Mouse (Mus musculus): ENCODE data around the gene Sox3.

Gene Sox3

GRCm38 (mm10) chrX:60892801-60893681 is at the start of gene Sox3:
Gene Sox3 (minus strand): TSS chrX:60893430.
- no peak for DNase-seq (ENCODE audit: low spot score in 2 of 2)

DNA sequence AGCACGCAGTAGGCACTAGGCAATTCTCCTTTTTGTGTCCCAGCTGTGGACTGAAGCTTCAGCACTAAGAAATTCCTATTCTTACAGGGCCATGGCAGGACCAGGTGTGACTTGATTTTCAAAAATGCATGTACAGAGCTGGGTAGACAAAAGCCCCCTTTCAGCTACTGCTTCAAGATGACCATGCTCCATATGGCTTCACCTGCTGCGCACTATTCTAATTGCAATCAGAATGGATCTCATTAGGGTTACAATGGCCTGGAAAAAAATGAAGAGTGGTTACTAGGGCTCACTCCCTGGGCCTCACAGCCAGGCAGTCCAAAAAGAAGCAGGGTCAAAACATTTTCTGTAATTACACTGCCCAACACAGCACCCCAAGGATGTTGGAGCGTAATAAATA is 47.0 kb upstream of the Sox3 start:
- DNase-seq (ENCODE audit: low spot score in 2 of 2), result no peak

GRCm38 (mm10) chrX:60899546-60899945 is 6.3 kb upstream of the Sox3 start:
- no peak for DNase-seq (ENCODE audit: low spot score in 2 of 2)

DNA sequence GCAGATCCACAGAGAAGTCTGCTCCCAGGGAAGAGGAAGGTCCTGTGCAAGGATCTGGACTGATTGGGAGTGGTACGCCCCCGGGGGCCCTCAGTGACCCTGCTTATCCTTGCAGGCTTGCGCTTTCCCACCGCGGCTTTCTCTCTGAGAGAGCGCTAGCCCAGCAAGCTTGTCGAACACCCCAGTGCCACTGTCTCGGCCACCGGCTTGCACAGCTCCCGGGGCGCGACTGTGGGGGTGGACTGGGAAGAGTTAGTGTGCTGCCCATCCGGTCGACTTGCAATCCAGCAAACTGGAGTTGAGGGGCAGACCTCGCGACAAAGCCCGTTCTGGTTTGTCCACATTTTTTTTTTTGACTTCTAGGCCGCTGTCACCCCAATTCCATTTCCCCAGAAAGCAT is 5.4 kb upstream of the Sox3 start:
- no peak for DNase-seq (ENCODE audit: low spot score in 2 of 2)

- DNase-seq (ENCODE audit: low spot score in 2 of 2), result no peak
Measured at GRCm38 (mm10) chrX:60896296-60896695, 3.1 kb upstream of the Sox3 start.

- no peak for DNase-seq (ENCODE audit: low spot score in 2 of 2)
Measured at GRCm38 (mm10) chrX:60895416-60895815, 2.2 kb upstream of the Sox3 start.

DNA sequence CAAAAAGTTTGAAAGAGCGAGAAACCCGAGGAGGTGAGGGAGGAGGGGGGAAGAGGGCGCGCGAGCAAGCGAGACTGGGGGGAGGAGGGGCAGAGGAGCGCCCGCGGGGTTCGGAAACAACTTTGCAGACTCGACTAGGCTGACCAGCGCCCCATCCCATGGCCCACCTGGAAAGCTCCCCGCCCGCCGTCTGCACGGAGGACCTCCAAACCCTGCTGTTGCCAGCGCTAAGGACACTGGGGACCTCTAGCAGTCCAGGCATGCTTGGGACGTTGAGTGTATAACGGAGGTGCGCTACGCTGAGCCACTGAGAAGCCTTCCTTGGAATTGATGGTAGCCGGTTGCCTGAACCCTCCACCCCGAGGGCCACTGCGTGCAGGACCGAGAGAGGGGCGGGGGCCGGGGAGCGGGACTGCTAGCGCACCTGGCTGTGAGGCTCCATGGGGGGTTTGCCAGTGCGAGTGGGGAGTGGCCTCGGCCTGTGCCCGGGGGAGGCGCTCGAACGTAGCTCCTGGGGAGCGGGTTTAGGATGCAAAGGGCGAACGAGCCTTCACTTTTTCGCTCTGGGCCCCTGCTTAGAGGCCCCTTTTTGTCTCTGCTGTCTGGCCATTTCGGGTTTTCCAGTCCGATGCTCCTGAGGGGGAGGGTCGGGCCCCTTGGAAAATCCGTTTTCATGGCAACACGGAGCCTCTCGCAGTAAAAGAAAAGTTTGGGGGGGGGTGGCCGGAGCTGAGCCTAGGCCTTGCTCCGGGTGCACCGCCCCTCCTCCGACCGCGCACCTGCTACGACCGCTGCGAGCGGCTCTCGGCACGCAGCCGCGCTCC is 702 bp upstream of the Sox3 start:
- DNase-seq (ENCODE audit: low spot score in 2 of 2), result no peak

GRCm38 (mm10) chrX:60892098-60892800 is 981 bp downstream of the Sox3 start:
- no peak for DNase-seq (ENCODE audit: low spot score in 2 of 2)

GRCm38 (mm10) chrX:60891329-60892095 is 1.7 kb downstream of the Sox3 start:
- no peak for DNase-seq (ENCODE audit: low spot score in 2 of 2)

- DNase-seq (ENCODE audit: low spot score in 2 of 2), result no peak
Measured at GRCm38 (mm10) chrX:60890651-60891050, 2.6 kb downstream of the Sox3 start.

DNA sequence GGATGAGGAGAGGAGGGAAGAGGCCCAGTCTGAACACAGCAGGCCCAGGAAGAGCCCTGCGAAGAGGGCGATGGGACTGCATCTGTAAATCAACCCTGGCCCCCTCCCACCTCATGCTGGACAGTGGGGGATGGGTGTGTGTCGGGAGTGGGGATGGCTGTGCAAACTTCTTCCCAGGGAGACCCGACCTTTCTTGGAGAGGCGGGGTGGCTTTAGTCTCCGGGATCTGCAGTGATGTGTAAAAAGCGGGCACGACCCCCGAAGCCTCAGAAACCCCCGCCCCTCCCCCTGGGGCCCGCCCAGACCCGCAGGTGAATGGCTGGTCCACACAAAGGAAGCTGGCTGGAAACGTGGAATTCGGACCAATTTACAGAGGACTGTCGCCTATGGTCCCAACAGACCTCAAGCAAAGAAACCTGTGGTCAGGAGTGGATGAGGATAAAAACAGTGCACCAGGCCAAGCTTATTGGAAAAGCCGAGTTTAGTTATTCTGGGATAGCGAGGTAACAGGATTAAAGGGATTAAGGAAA is 3.2 kb downstream of the Sox3 start:
- no peak for DNase-seq (ENCODE audit: low spot score in 2 of 2)
